Mouse (Mus musculus) liver, postnatal 0 days (tissue): ENCODE results near the gene Slc40a1.

Source experiments
- CTCF ChIP-seq: sonication (generic); IDR thresholded peaks from 2 replicates; pipeline ENCODE4 v1.5.1; 2016; ENCODE audit warnings: antibody characterized with exemption, low read depth
- EP300 ChIP-seq: IDR thresholded peaks from 2 replicates; pipeline ENCODE4 v1.6.1; 2016; ENCODE audit warnings: antibody characterized with exemption, low read depth, mild to moderate bottlenecking

GRCm38 (mm10) chr1:45947843-45948242, 21.5 kb upstream of the Slc40a1 start:
- TF ChIP-seq CTCF (no peak), EP300 (no peak)
